Mouse (Mus musculus) gastrocnemius, adult 18-20 months (tissue): ENCODE data around the gene 2610301B20Rik. TPM values are rescaled to one million over a fixed set of nuclear protein-coding genes. Genes with fewer than 3 reads are reported as not detected.

Source experiments
- microRNA-seq: library from miRNA; unstranded; fragments of <30 nt; microRNA quantifications from one replicate; pipeline ENCODE4 v1.2.0, GENCODE M21; 2021
- total RNA-seq, 2 experiments: library from RNA; stranded (reverse); gene quantifications; 2 replicates each; pipeline ENCODE4 v1.2.3; 2021

Gene 2610301B20Rik
- total RNA-seq, 2 experiments from 2014 or later, result 3.3 to 4.3 TPM

Small RNA genes within 50 kb of the gene (microRNA-seq; reads per million reads assigned to microRNA genes)
- not detected for gene Mir3471-1
- 17.0 reads per million, percentile 33 among the genes with 10 or more reads in this experiment for gene n-TSaga9
